Mouse (Mus musculus) thymus, postnatal 10 days (tissue): ENCODE measurements around the gene Psd.
A peak's percentile ranks its signal among the peaks of the same experiment; 100 is the strongest.

Source experiments
- DNase-seq, 2 experiments: peaks; one replicate each; pipeline ENCODE4 v3.0.0; 2021; ENCODE audit warnings: low spot score in 2 of 2

The Psd gene

GRCm38 (mm10) chr19:46306751-46307289, 20.1 kb downstream of the Psd start:
- no peak for DNase-seq

- no peak for DNase-seq
These were observed 20.7 kb downstream of the Psd start for GRCm38 (mm10) chr19:46306268-46306610.

GRCm38 (mm10) chr19:46305432-46306267, 21.3 kb downstream of the Psd start:
- peak; percentile 82 to 88 for DNase-seq

GRCm38 (mm10) chr19:46304908-46305333, 22.0 kb downstream of the Psd start:
- DNase-seq = no peak

GRCm38 (mm10) chr19:46304216-46304841, 22.6 kb downstream of the Psd start, which contains the start of gene Nfkb2:
Gene Nfkb2 (plus strand): TSS chr19:46304320.
- DNase-seq = peak; percentile 76 to 79

GRCm38 (mm10) chr19:46303251-46304215, 23.4 kb downstream of the Psd start:
- no peak for DNase-seq

- DNase-seq = no peak
These were observed 24.4 kb downstream of the Psd start for GRCm38 (mm10) chr19:46302551-46302950.

GRCm38 (mm10) chr19:46300294-46301045, 26.5 kb downstream of the Psd start:
- no peak for DNase-seq

- no peak for DNase-seq
These were observed 30.0 kb downstream of the Psd start for GRCm38 (mm10) chr19:46296938-46297337.

- DNase-seq = no peak
These were observed 36.3 kb downstream of the Psd start for GRCm38 (mm10) chr19:46290535-46291105.

- DNase-seq = no peak
These were observed 39.4 kb downstream of the Psd start for GRCm38 (mm10) chr19:46287566-46287965.

GRCm38 (mm10) chr19:46286926-46287325, 40.0 kb downstream of the Psd start:
- DNase-seq = no peak

- DNase-seq = no peak
These were observed 40.9 kb downstream of the Psd start for GRCm38 (mm10) chr19:46286047-46286446.

GRCm38 (mm10) chr19:46285631-46286030, 41.3 kb downstream of the Psd start:
- DNase-seq = no peak

- DNase-seq = no peak
These were observed 42.3 kb downstream of the Psd start for GRCm38 (mm10) chr19:46284686-46285085.

- DNase-seq = peak; percentile 25 to 33
These were observed 44.7 kb downstream of the Psd start for GRCm38 (mm10) chr19:46282081-46282849.

- DNase-seq = peak in 1 of 2 experiments; percentile 37
These were observed 51.6 kb downstream of the Psd start for GRCm38 (mm10) chr19:46275307-46275706.

- no peak for DNase-seq
These were observed 62.2 kb downstream of the Psd start for GRCm38 (mm10) chr19:46264762-46265161.
